Comparison of ENCODE assay signal across 20 mouse cellular contexts in genomic region chr2:163225302-163225701, GRCm38 (mm10). TPM values are rescaled to one million over a fixed set of nuclear protein-coding genes. Genes with fewer than 3 reads are reported as not detected.
DNase-seq lines count a peak whose midpoint lies in the region; ATAC-seq and TF ChIP-seq lines count a peak whose summit lies in the region.
"Had no signal": no experiment of that assay in that cellular context is flagged by ENCODE, and none has a peak within 500 bp of the region (broad histone marks: within the 10 kb centered on the region; RNA-seq: fewer than 3 reads in every experiment).

No protein-coding gene starts in this region.

- H3K9ac ChIP-seq in hindbrain, embryonic 12.5 days = no peak overlapping the region
- peak overlapping the region; percentile 42; the same call in 1 of the 2 replicates for H3K9ac ChIP-seq in hindbrain, embryonic 14.5 days
- no peak overlapping the region for H3K9ac ChIP-seq in stomach, postnatal 0 days (ENCODE audit: low read length)
- H3K9ac ChIP-seq: intestine, embryonic 15.5 days; liver, embryonic 12.5 days; lung, embryonic 14.5 days; neural tube, embryonic 13.5 days had no signal

- no peaks in the 10 kb centered on the region for H3K9me3 ChIP-seq in hindbrain, embryonic 12.5 days (replicated peaks)
- no peaks in the 10 kb centered on the region for H3K9me3 ChIP-seq in hindbrain, embryonic 10.5 days
- H3K9me3 ChIP-seq in hindbrain, embryonic 14.5 days (ENCODE audit: control insufficient read depth, low read length) = no peaks in the 10 kb centered on the region
- no peaks in the 10 kb centered on the region for H3K9me3 ChIP-seq in stomach, postnatal 0 days (ENCODE audit: control insufficient read depth, low read length)
- H3K9me3 ChIP-seq: embryonic facial prominence, embryonic 10.5 days; heart, embryonic 10.5 days; intestine, embryonic 15.5 days; liver, embryonic 12.5 days; neural tube, embryonic 13.5 days had no signal

- H3K4me1 ChIP-seq in hindbrain, embryonic 12.5 days = peaks cover 29% of the 10 kb centered on the region
- peaks cover 45% of the 10 kb centered on the region for H3K4me1 ChIP-seq in hindbrain, embryonic 10.5 days (replicated peaks)
- H3K4me1 ChIP-seq in hindbrain, embryonic 14.5 days (replicated peaks; ENCODE audit: control insufficient read depth, insufficient read depth, low read length) = peaks cover 20% of the 10 kb centered on the region
- no peaks in the 10 kb centered on the region for H3K4me1 ChIP-seq in stomach, postnatal 0 days (replicated peaks; ENCODE audit: control insufficient read depth, insufficient read depth)

- H3K27ac ChIP-seq in hindbrain, embryonic 12.5 days = peak overlapping the region; percentile 55
- no peak overlapping the region for H3K27ac ChIP-seq in hindbrain, embryonic 10.5 days
- H3K27ac ChIP-seq in hindbrain, embryonic 14.5 days = peak overlapping the region; percentile 76
- H3K27ac ChIP-seq in stomach, postnatal 0 days (replicated peaks) = no peak overlapping the region
- H3K27ac ChIP-seq: embryonic facial prominence, embryonic 10.5 days; heart, embryonic 10.5 days; intestine, embryonic 15.5 days; liver, embryonic 12.5 days; macrophage; neural tube, embryonic 13.5 days had no signal

- no peak overlapping the region for H3K4me3 ChIP-seq in hindbrain, embryonic 12.5 days
- no peak overlapping the region for H3K4me3 ChIP-seq in hindbrain, embryonic 10.5 days
- H3K4me3 ChIP-seq in hindbrain, embryonic 14.5 days (replicated peaks; ENCODE audit: low read length) = no peak overlapping the region
- no peak overlapping the region for H3K4me3 ChIP-seq in stomach, postnatal 0 days (ENCODE audit: low read depth, low read length)
- H3K4me3 ChIP-seq: embryonic facial prominence, embryonic 10.5 days; heart, embryonic 10.5 days; intestine, embryonic 15.5 days; liver, embryonic 12.5 days; neural tube, embryonic 13.5 days had no signal

- H3K4me2 ChIP-seq in hindbrain, embryonic 12.5 days (replicated peaks) = no peak overlapping the region
- no peak overlapping the region for H3K4me2 ChIP-seq in hindbrain, embryonic 14.5 days (replicated peaks)
- no peak overlapping the region for H3K4me2 ChIP-seq in stomach, postnatal 0 days (replicated peaks; ENCODE audit: low read depth)
- H3K4me2 ChIP-seq: intestine, embryonic 15.5 days; liver, embryonic 12.5 days; lung, embryonic 14.5 days; neural tube, embryonic 13.5 days had no signal

- TF ChIP-seq EP300 in stomach, postnatal 0 days (optimal IDR thresholded peaks at IDR 0.05) = no peak

- no peak for DNase-seq in hindbrain, embryonic 10.5 days (ENCODE audit: low spot score)
- peak; percentile 57 to 59 for DNase-seq in right cerebral cortex, postnatal 10 days (ENCODE audit: low spot score in 2 of 2)
- DNase-seq in right cerebral cortex, postnatal 25 days = no peak
- DNase-seq in hindbrain, embryonic 14.5 days (ENCODE audit: low spot score) = no peak
- no peak for DNase-seq in frontal cortex, adult 2 months (ENCODE audit: extremely low spot score in 1 of 2, low spot score in 1 of 2)
- no peak for DNase-seq in stomach, postnatal 0 days (ENCODE audit: low spot score)
- DNase-seq: cerebellum, postnatal 25 days; gastrocnemius, postnatal 36 days; heart, postnatal 10 days; kidney, postnatal 4 days; lung, embryonic 14.5 days; thymus, postnatal 25 days had no signal

- H3K27me3 ChIP-seq in hindbrain, embryonic 12.5 days = peaks cover 3% of the 10 kb centered on the region; the same call in 1 of the 2 replicates
- peaks cover 4% of the 10 kb centered on the region; the same call in 1 of the 2 replicates for H3K27me3 ChIP-seq in hindbrain, embryonic 10.5 days (ENCODE audit: insufficient read depth, poor library complexity, severe bottlenecking)
- H3K27me3 ChIP-seq in hindbrain, embryonic 14.5 days (ENCODE audit: control insufficient read depth, insufficient read depth, low read length) = 0 out of 2 replicates have a peak, but pooled peaks cover 3% of the 10 kb centered on the region
- no peaks in the 10 kb centered on the region for H3K27me3 ChIP-seq in stomach, postnatal 0 days (ENCODE audit: control insufficient read depth, insufficient read depth, low read length)

- 74% methylated on average over 15 of the region's 15 CpGs for WGBS in hindbrain, embryonic 12.5 days
- WGBS in hindbrain, embryonic 10.5 days = 86% methylated on average over 15 of the region's 15 CpGs
- WGBS in hindbrain, embryonic 14.5 days = 70% methylated on average over 15 of the region's 15 CpGs
- WGBS in stomach, postnatal 0 days = 71% methylated on average over 15 of the region's 15 CpGs

- no peaks in the 10 kb centered on the region for H3K36me3 ChIP-seq in hindbrain, embryonic 12.5 days
- H3K36me3 ChIP-seq in hindbrain, embryonic 10.5 days = no peaks in the 10 kb centered on the region
- no peaks in the 10 kb centered on the region for H3K36me3 ChIP-seq in hindbrain, embryonic 14.5 days (replicated peaks; ENCODE audit: control insufficient read depth, insufficient read depth)
- H3K36me3 ChIP-seq in stomach, postnatal 0 days (ENCODE audit: control insufficient read depth, insufficient read depth, low read length) = no peaks in the 10 kb centered on the region
- H3K36me3 ChIP-seq: embryonic facial prominence, embryonic 10.5 days; heart, embryonic 10.5 days; intestine, embryonic 15.5 days; liver, embryonic 12.5 days; neural tube, embryonic 13.5 days had no signal

- no peak for TF ChIP-seq CTCF in stomach, postnatal 0 days (IDR thresholded peaks at IDR 0.05; ENCODE audit: low read depth)

- ATAC-seq in hindbrain, embryonic 12.5 days (ENCODE audit: low FRiP score) = no peak
- no peak for ATAC-seq in hindbrain, embryonic 14.5 days (ENCODE audit: low FRiP score)
- ATAC-seq in inflammation-experienced regulatory T-cells, adult 6 months = no peak
- ATAC-seq in stomach, postnatal 0 days (ENCODE audit: low FRiP score, low TSS enrichment) = no peak
- ATAC-seq: intestine, embryonic 15.5 days; liver, embryonic 12.5 days had no signal

RNA-seq across cellular contexts. Expression of gene Tox2, which starts 22.4 kb away (rescaled TPM):
- 24.6 and 25.1 TPM in 2 replicates for polyA plus RNA-seq in hindbrain, embryonic 12.5 days (2016; fragmentation: Nextera tagmentation; extraction: Ambion mirVana)
- polyA plus RNA-seq in hindbrain, embryonic 10.5 days (2016; fragmentation: Nextera tagmentation; extraction: Ambion mirVana) = 29.6 and 29.8 TPM in 2 replicates
- 28.7 and 31.4 TPM in 2 replicates for polyA plus RNA-seq in hindbrain, embryonic 14.5 days (2014; fragmentation: Nextera tagmentation; extraction: Ambion mirVana)
- polyA plus RNA-seq in frontal cortex, adult 2 months (2012; rRNA removed) = 29.3 and 31.9 TPM in 2 replicates
- 10 to 100 TPM; 11.0 to 19.2 (median 13.1) TPM for polyA plus RNA-seq in inflammation-experienced regulatory T-cells, adult 6 months (2017; shearing (Covaris generic))
- polyA plus RNA-seq in stomach, postnatal 0 days (2015; fragmentation: Nextera tagmentation; extraction: Ambion mirVana) = 0.98 and 1.5 TPM in 2 replicates

Comparison
In these comparisons a context has a peak if more than half of its experiments do, and no peak if none do; other contexts are left out.
1. H3K27ac ChIP-seq: peak in hindbrain, embryonic 12.5 days (single experiment) and hindbrain, embryonic 14.5 days (single experiment); none in hindbrain, embryonic 10.5 days (single experiment) and stomach, postnatal 0 days (single experiment).
2. DNase-seq: peak in right cerebral cortex, postnatal 10 days (2 of 2); none in hindbrain, embryonic 10.5 days (single experiment), right cerebral cortex, postnatal 25 days (single experiment), hindbrain, embryonic 14.5 days (single experiment), frontal cortex, adult 2 months (0 of 2) and stomach, postnatal 0 days (single experiment).